In genomic region chr4:126261675-126262074, GRCm38 (mm10) we compare ENCODE assay signal across 7 mouse cellular contexts. TPM values are rescaled to one million over a fixed set of nuclear protein-coding genes. Genes with fewer than 3 reads are reported as not detected.
DNase-seq lines count a peak whose midpoint lies in the region; ATAC-seq and TF ChIP-seq lines count a peak whose summit lies in the region.

No protein-coding gene starts in this region.

- H3K4me2 ChIP-seq in kidney, embryonic 14.5 days (replicated peaks; ENCODE audit: low read depth, low read length), result peak overlapping the region; percentile 1; the same call in 1 of the 2 replicates
- H3K4me2 ChIP-seq in embryonic facial prominence, embryonic 11.5 days (ENCODE audit: low read depth, low read length), result no peak overlapping the region
- peak overlapping the region; percentile 85 for H3K4me2 ChIP-seq in liver, embryonic 11.5 days

- peaks cover 44% of the 10 kb centered on the region for H3K4me1 ChIP-seq in kidney, embryonic 14.5 days (ENCODE audit: control insufficient read depth, insufficient read depth, low read length)
- peaks cover 60% of the 10 kb centered on the region for H3K4me1 ChIP-seq in E14TG2a.4 (replicated peaks; ENCODE audit: low read depth, low read length)
- peaks cover 23% of the 10 kb centered on the region for H3K4me1 ChIP-seq in embryonic facial prominence, embryonic 11.5 days (ENCODE audit: control insufficient read depth, insufficient read depth, low read length)
- H3K4me1 ChIP-seq in liver, embryonic 11.5 days (replicated peaks; ENCODE audit: control insufficient read depth, insufficient read depth, low read length), result peaks cover 53% of the 10 kb centered on the region

- no peaks in the 10 kb centered on the region for H3K27me3 ChIP-seq in kidney, embryonic 14.5 days (ENCODE audit: control insufficient read depth, insufficient read depth, low read length)
- H3K27me3 ChIP-seq in E14TG2a.4 (ENCODE audit: insufficient read depth, low read length), result peaks cover 20% of the 10 kb centered on the region
- H3K27me3 ChIP-seq in embryonic facial prominence, embryonic 11.5 days (ENCODE audit: control insufficient read depth, insufficient read depth, low read length), result no peaks in the 10 kb centered on the region
- no peaks in the 10 kb centered on the region; the same call in 1 of the 2 replicates for H3K27me3 ChIP-seq in liver, embryonic 11.5 days (replicated peaks; ENCODE audit: control insufficient read depth, insufficient read depth, low read length)

- no peak for DNase-seq in kidney, adult 9 months
- DNase-seq in embryonic facial prominence, embryonic 11.5 days (ENCODE audit: low spot score), result no peak
- DNase-seq in liver, embryonic 11.5 days (ENCODE audit: low spot score), result no peak
- DNase-seq in layer of hippocampus, postnatal 14 days (ENCODE audit: low spot score in 2 of 2), result no peak
- DNase-seq in urinary bladder, adult 18-20 months (ENCODE audit: low spot score in 2 of 2), result no peak

- TF ChIP-seq CTCF in E14TG2a.4 (conservative IDR thresholded peaks at IDR 0.05; ENCODE audit: low read length), result no peak

- H3K4me3 ChIP-seq in kidney, embryonic 14.5 days (ENCODE audit: low read length), result no peak overlapping the region
- peak overlapping the region; percentile 66; the same call in 1 of the 2 replicates for H3K4me3 ChIP-seq in E14TG2a.4 (replicated peaks; ENCODE audit: low read length)
- H3K4me3 ChIP-seq in embryonic facial prominence, embryonic 11.5 days (ENCODE audit: low read depth, low read length), result no peak overlapping the region
- H3K4me3 ChIP-seq in liver, embryonic 11.5 days (ENCODE audit: low read depth, low read length), result peak overlapping the region; percentile 82; the same call in 1 of the 2 replicates

- no peak overlapping the region for H3K27ac ChIP-seq in kidney, embryonic 14.5 days (ENCODE audit: low read depth, low read length)
- no peak overlapping the region for H3K27ac ChIP-seq in embryonic facial prominence, embryonic 11.5 days (replicated peaks; ENCODE audit: low read depth, low read length)
- H3K27ac ChIP-seq in liver, embryonic 11.5 days (ENCODE audit: low read depth, low read length), result peak overlapping the region; percentile 64; the same call in 1 of the 2 replicates

- 50% methylated on average over 7 of the region's 7 CpGs for WGBS in kidney, embryonic 14.5 days
- WGBS in embryonic facial prominence, embryonic 11.5 days, result 49% methylated on average over 7 of the region's 7 CpGs
- WGBS in liver, embryonic 11.5 days, result 52% methylated on average over 7 of the region's 7 CpGs

- no peaks in the 10 kb centered on the region for H3K36me3 ChIP-seq in kidney, embryonic 14.5 days (ENCODE audit: control insufficient read depth, insufficient read depth, low read length)
- H3K36me3 ChIP-seq in E14TG2a.4 (ENCODE audit: insufficient read depth, low read length), result 0 out of 2 replicates have a peak, but pooled peaks cover 3% of the 10 kb centered on the region
- no peaks in the 10 kb centered on the region for H3K36me3 ChIP-seq in embryonic facial prominence, embryonic 11.5 days (replicated peaks; ENCODE audit: control insufficient read depth, insufficient read depth, low read depth, low read length)
- no peaks in the 10 kb centered on the region for H3K36me3 ChIP-seq in liver, embryonic 11.5 days (ENCODE audit: control insufficient read depth, insufficient read depth, low read length)

- no peaks in the 10 kb centered on the region for H3K9me3 ChIP-seq in kidney, embryonic 14.5 days (ENCODE audit: control insufficient read depth, low read length)
- no peaks in the 10 kb centered on the region for H3K9me3 ChIP-seq in E14TG2a.4 (ENCODE audit: low read length)
- no peaks in the 10 kb centered on the region for H3K9me3 ChIP-seq in embryonic facial prominence, embryonic 11.5 days (replicated peaks; ENCODE audit: control insufficient read depth, low read length)
- no peaks in the 10 kb centered on the region for H3K9me3 ChIP-seq in liver, embryonic 11.5 days (ENCODE audit: control insufficient read depth, low read length)

- ATAC-seq in kidney, embryonic 14.5 days (ENCODE audit: low FRiP score, low TSS enrichment), result no peak
- no peak for ATAC-seq in embryonic facial prominence, embryonic 11.5 days (replicated peaks; ENCODE audit: insufficient number of reproducible peaks, low FRiP score, low TSS enrichment, low read depth)
- ATAC-seq in liver, embryonic 11.5 days (replicated peaks; ENCODE audit: low FRiP score), result no peak

- H3K9ac ChIP-seq in kidney, embryonic 14.5 days (ENCODE audit: low read depth, low read length), result no peak overlapping the region
- H3K9ac ChIP-seq in embryonic facial prominence, embryonic 11.5 days (replicated peaks; ENCODE audit: low read length), result peak overlapping the region; percentile 18; the same call in 1 of the 2 replicates
- no peak overlapping the region; the same call in 1 of the 2 replicates for H3K9ac ChIP-seq in liver, embryonic 11.5 days (ENCODE audit: low read depth, low read length)

RNA-seq across cellular contexts. Expression of gene Trappc3, which starts 0.5 kb away (rescaled TPM):
- 19.7 and 68.6 TPM in 2 replicates for polyA plus RNA-seq in kidney, embryonic 14.5 days (2014; fragmentation: Nextera tagmentation; extraction: Ambion mirVana)
- polyA plus RNA-seq in embryonic facial prominence, embryonic 11.5 days (2014; fragmentation: Nextera tagmentation; extraction: Ambion mirVana), result 33.8 and 36.7 TPM in 2 replicates
- 20.6 and 26.8 TPM in 2 replicates for polyA plus RNA-seq in liver, embryonic 11.5 days (2014; fragmentation: Nextera tagmentation; extraction: Ambion mirVana)
- total RNA-seq in layer of hippocampus, postnatal 14 days (2021), result 10 to 100 TPM; 83.9 to 88.2 TPM

RNA-seq across cellular contexts. Expression of gene Map7d1, which starts 5.5 kb away (rescaled TPM):
- 35.6 and 43.3 TPM in 2 replicates for polyA plus RNA-seq in kidney, embryonic 14.5 days (2014; fragmentation: Nextera tagmentation; extraction: Ambion mirVana)
- polyA plus RNA-seq in embryonic facial prominence, embryonic 11.5 days (2014; fragmentation: Nextera tagmentation; extraction: Ambion mirVana), result 47.0 and 54.1 TPM in 2 replicates
- polyA plus RNA-seq in liver, embryonic 11.5 days (2014; fragmentation: Nextera tagmentation; extraction: Ambion mirVana), result 26.5 and 28.9 TPM in 2 replicates
- 100 to 1,000 TPM; 222 to 233 TPM for total RNA-seq in layer of hippocampus, postnatal 14 days (2021)

RNA-seq across cellular contexts. Expression of gene Col8a2, which starts 24.9 kb away (rescaled TPM):
- 5.5 and 6.8 TPM in 2 replicates for polyA plus RNA-seq in kidney, embryonic 14.5 days (2014; fragmentation: Nextera tagmentation; extraction: Ambion mirVana)
- polyA plus RNA-seq in embryonic facial prominence, embryonic 11.5 days (2014; fragmentation: Nextera tagmentation; extraction: Ambion mirVana), result 15.7 and 18.1 TPM in 2 replicates
- 1.9 and 2.2 TPM in 2 replicates for polyA plus RNA-seq in liver, embryonic 11.5 days (2014; fragmentation: Nextera tagmentation; extraction: Ambion mirVana)
- total RNA-seq in layer of hippocampus, postnatal 14 days (2021), result 1 to 10 TPM; 1.9 to 8.4 TPM

RNA-seq across cellular contexts. Expression of gene Thrap3, which starts 59.1 kb away (rescaled TPM):
- 141 and 281 TPM in 2 replicates for polyA plus RNA-seq in kidney, embryonic 14.5 days (2014; fragmentation: Nextera tagmentation; extraction: Ambion mirVana)
- 211 and 232 TPM in 2 replicates for polyA plus RNA-seq in embryonic facial prominence, embryonic 11.5 days (2014; fragmentation: Nextera tagmentation; extraction: Ambion mirVana)
- 199 and 207 TPM in 2 replicates for polyA plus RNA-seq in liver, embryonic 11.5 days (2014; fragmentation: Nextera tagmentation; extraction: Ambion mirVana)
- total RNA-seq in layer of hippocampus, postnatal 14 days (2021), result 100 to 1,000 TPM; 142 to 149 TPM

RNA-seq across cellular contexts. Expression of gene Adprhl2, which starts 59.8 kb away (rescaled TPM):
- polyA plus RNA-seq in kidney, embryonic 14.5 days (2014; fragmentation: Nextera tagmentation; extraction: Ambion mirVana), result 53.0 and 57.6 TPM in 2 replicates
- 44.6 and 48.0 TPM in 2 replicates for polyA plus RNA-seq in embryonic facial prominence, embryonic 11.5 days (2014; fragmentation: Nextera tagmentation; extraction: Ambion mirVana)
- polyA plus RNA-seq in liver, embryonic 11.5 days (2014; fragmentation: Nextera tagmentation; extraction: Ambion mirVana), result 53.5 and 62.2 TPM in 2 replicates
- 10 to 100 TPM; 25.8 to 26.1 TPM for total RNA-seq in layer of hippocampus, postnatal 14 days (2021)

Comparison
In these comparisons a context has a peak if more than half of its experiments do, and no peak if none do; other contexts are left out.
1. H3K4me3 ChIP-seq: peak in E14TG2a.4 (single experiment) and liver, embryonic 11.5 days (single experiment); none in kidney, embryonic 14.5 days (single experiment) and embryonic facial prominence, embryonic 11.5 days (single experiment).